Mouse (Mus musculus) heart, embryonic 15.5 days (tissue): ENCODE results near the gene Mvk. TPM values are rescaled to one million over a fixed set of nuclear protein-coding genes. Genes with fewer than 3 reads are reported as not detected.

Experiments
- ATAC-seq: fragments of 200-750 bp; cut with Nextera tagmentation; replicated peaks from 2 replicates; pipeline ENCODE4 v1.8.0; 2017; ENCODE audit warnings: low read depth, moderate TSS enrichment; ENCODE audit not compliant: insufficient number of reproducible peaks, insufficient read depth, low FRiP score
- H3K27ac ChIP-seq: fragments of 300-500 bp; sonication (generic); 2 replicates; pipeline ENCODE4 v1.5.1; 2015; ENCODE audit warnings: mild to moderate bottlenecking, inconsistent platforms
- H3K27me3 ChIP-seq: fragments of 300-500 bp; sonication (generic); 2 replicates; pipeline ENCODE4 v1.6.1; 2015; ENCODE audit warnings: inconsistent platforms
- H3K36me3 ChIP-seq: fragments of 300-500 bp; sonication (generic); 2 replicates; pipeline ENCODE4 v1.6.1; 2015; ENCODE audit warnings: mild to moderate bottlenecking, inconsistent platforms
- H3K4me1 ChIP-seq: fragments of 300-500 bp; sonication (generic); replicated peaks from 2 replicates; pipeline ENCODE4 v1.6.1; 2015; ENCODE audit warnings: inconsistent platforms
- H3K4me2 ChIP-seq: fragments of 300-500 bp; sonication (generic); 2 replicates; pipeline ENCODE4 v1.6.1; 2015; ENCODE audit warnings: inconsistent platforms, mild to moderate bottlenecking, moderate library complexity
- H3K4me3 ChIP-seq: fragments of 300-500 bp; sonication (generic); 2 replicates; pipeline ENCODE4 v1.5.1; 2015; ENCODE audit warnings: mild to moderate bottlenecking, inconsistent platforms
- H3K9ac ChIP-seq: fragments of 300-500 bp; sonication (generic); 2 replicates; pipeline ENCODE4 v1.6.1; 2015; ENCODE audit warnings: mild to moderate bottlenecking, inconsistent platforms
- H3K9me3 ChIP-seq: fragments of 300-500 bp; sonication (generic); replicated peaks from 2 replicates; pipeline ENCODE4 v1.6.1; 2016; ENCODE audit warnings: inconsistent platforms
- WGBS: fragments of 180-500 bp; shearing (Covaris S2); methylation state at CpG from one replicate; pipeline ENCODE4 v1.1.7; 2015; ENCODE audit warnings: mixed read lengths; 5-methylcytosine and 5-hydroxymethylcytosine counted together
- polyA plus RNA-seq: library from polyadenylated mRNA; unstranded; fragments of >200 nt; fragmentation: Nextera tagmentation; extraction: Ambion mirVana; gene quantifications from 2 replicates; pipeline ENCODE4 v1.2.1, GENCODE M21; 2015

Gene Mvk
- 13.6 and 20.5 TPM in 2 replicates for polyA plus RNA-seq

GRCm38 (mm10) chr5:114443566-114444367 lies at the start of gene Mvk, which contains the start of gene Mmab:
Gene Mvk, plus strand, starts transcription at chr5:114444269.
Gene Mmab, minus strand, starts transcription at chr5:114444060.
- WGBS = 3% methylated on average over 43 of the region's 43 CpGs
- Histone ChIP-seq H3K27ac (peak within 1 kb of the TSS; percentile 69), H3K4me2 (peak within 1 kb of the TSS; percentile 90), H3K4me3 (peak within 1 kb of the TSS; percentile 90), H3K36me3 (0 out of 2 replicates have a peak, but pooled peaks cover 4% of the 10 kb centered on the region), H3K27me3 (no peaks in the 10 kb centered on the region), H3K4me1 (peaks cover 12% of the 10 kb centered on the region), H3K9ac (peak within 1 kb of the TSS; percentile 84), H3K9me3 (no peaks in the 10 kb centered on the region)
- peak; percentile 98 for ATAC-seq

- H3K9me3 ChIP-seq = no peaks in the 10 kb centered on the region
- H3K36me3 ChIP-seq = peaks cover 99% of the 10 kb centered on the region
- H3K4me1 ChIP-seq = no peaks in the 10 kb centered on the region
- H3K27ac ChIP-seq = no peak overlapping the region
- WGBS = 90% methylated on average over 14 of the region's 14 CpGs
- H3K27me3 ChIP-seq = no peaks in the 10 kb centered on the region
- ATAC-seq = no peak
- H3K9ac ChIP-seq = no peak overlapping the region
- H3K4me3 ChIP-seq = no peak overlapping the region
- no peak overlapping the region for H3K4me2 ChIP-seq
Measured at GRCm38 (mm10) chr5:114406592-114406991, 37.5 kb upstream of the Mvk start.

GRCm38 (mm10) chr5:114407269-114407668 lies 36.8 kb upstream of the Mvk start:
- Histone ChIP-seq H3K4me1 (no peaks in the 10 kb centered on the region), H3K4me3 (no peak overlapping the region), H3K27me3 (no peaks in the 10 kb centered on the region), H3K27ac (no peak overlapping the region), H3K36me3 (peaks cover 99% of the 10 kb centered on the region), H3K9ac (no peak overlapping the region), H3K9me3 (no peaks in the 10 kb centered on the region), H3K4me2 (no peak overlapping the region)
- WGBS = 76% methylated on average over 10 of the region's 10 CpGs
- no peak for ATAC-seq

- Histone ChIP-seq H3K9ac (no peak overlapping the region), H3K27me3 (no peaks in the 10 kb centered on the region), H3K9me3 (no peaks in the 10 kb centered on the region), H3K27ac (no peak overlapping the region), H3K4me3 (no peak overlapping the region), H3K4me2 (no peak overlapping the region), H3K36me3 (peaks cover 99% of the 10 kb centered on the region), H3K4me1 (peaks cover 2% of the 10 kb centered on the region; the same call in 1 of the 2 replicates)
- WGBS = 82% methylated on average over 9 of the region's 9 CpGs
- ATAC-seq = no peak
Measured at GRCm38 (mm10) chr5:114407810-114408209, 36.3 kb upstream of the Mvk start.

- H3K9me3 ChIP-seq = no peaks in the 10 kb centered on the region
- peaks cover 13% of the 10 kb centered on the region for H3K4me1 ChIP-seq
- ATAC-seq = no peak
- H3K9ac ChIP-seq = no peak overlapping the region
- no peak overlapping the region for H3K27ac ChIP-seq
- no peaks in the 10 kb centered on the region for H3K27me3 ChIP-seq
- H3K4me2 ChIP-seq = no peak overlapping the region
- 94% methylated on average over 11 of the region's 11 CpGs for WGBS
- H3K36me3 ChIP-seq = peaks cover 92% of the 10 kb centered on the region
- H3K4me3 ChIP-seq = no peak overlapping the region
Measured at GRCm38 (mm10) chr5:114408846-114409245, 35.2 kb upstream of the Mvk start.

- 88% methylated on average over 13 of the region's 13 CpGs for WGBS
Measured at GRCm38 (mm10) chr5:114410429-114410828, 33.6 kb upstream of the Mvk start.

GRCm38 (mm10) chr5:114412361-114412998 lies 31.6 kb upstream of the Mvk start:
- peaks cover 14% of the 10 kb centered on the region for H3K4me1 ChIP-seq
- H3K27me3 ChIP-seq = no peaks in the 10 kb centered on the region
- no peaks in the 10 kb centered on the region for H3K9me3 ChIP-seq
- H3K4me3 ChIP-seq = no peak overlapping the region
- peaks cover 86% of the 10 kb centered on the region for H3K36me3 ChIP-seq
- H3K27ac ChIP-seq = no peak overlapping the region
- WGBS = 59% methylated on average over 23 of the region's 23 CpGs
- no peak overlapping the region for H3K4me2 ChIP-seq
- no peak overlapping the region for H3K9ac ChIP-seq
- ATAC-seq = no peak

More at GRCm38 (mm10) chr5:114410429-114410828, 33.6 kb upstream of the Mvk start:
- no peak overlapping the region for H3K27ac ChIP-seq
- H3K4me3 ChIP-seq = no peak overlapping the region
- peaks cover 14% of the 10 kb centered on the region for H3K4me1 ChIP-seq
- H3K27me3 ChIP-seq = no peaks in the 10 kb centered on the region
- H3K9me3 ChIP-seq = no peaks in the 10 kb centered on the region
- peaks cover 90% of the 10 kb centered on the region for H3K36me3 ChIP-seq
- ATAC-seq = no peak
- H3K9ac ChIP-seq = no peak overlapping the region
- H3K4me2 ChIP-seq = no peak overlapping the region

GRCm38 (mm10) chr5:114413067-114413735 lies 30.9 kb upstream of the Mvk start:
- Histone ChIP-seq H3K27me3 (no peaks in the 10 kb centered on the region), H3K4me1 (peaks cover 14% of the 10 kb centered on the region), H3K9ac (no peak overlapping the region), H3K36me3 (peaks cover 84% of the 10 kb centered on the region), H3K27ac (peak overlapping the region; percentile 35; the same call in 1 of the 2 replicates), H3K4me2 (no peak overlapping the region), H3K9me3 (no peaks in the 10 kb centered on the region), H3K4me3 (no peak overlapping the region)
- peak; percentile 24; the same call in 1 of the 2 replicates for ATAC-seq
- 38% methylated on average over 16 of the region's 16 CpGs for WGBS

- WGBS = 91% methylated on average over 5 of the region's 5 CpGs
- Histone ChIP-seq H3K9me3 (no peaks in the 10 kb centered on the region), H3K36me3 (peaks cover 83% of the 10 kb centered on the region), H3K27me3 (no peaks in the 10 kb centered on the region), H3K27ac (no peak overlapping the region), H3K4me1 (peaks cover 14% of the 10 kb centered on the region), H3K4me2 (no peak overlapping the region), H3K9ac (no peak overlapping the region), H3K4me3 (no peak overlapping the region)
- no peak for ATAC-seq
Measured at GRCm38 (mm10) chr5:114415606-114416005, 28.5 kb upstream of the Mvk start.

GRCm38 (mm10) chr5:114416855-114417254 lies 27.2 kb upstream of the Mvk start:
- ATAC-seq = no peak
- Histone ChIP-seq H3K9ac (no peak overlapping the region), H3K9me3 (no peaks in the 10 kb centered on the region), H3K4me2 (no peak overlapping the region), H3K4me1 (peaks cover 18% of the 10 kb centered on the region), H3K4me3 (no peak overlapping the region), H3K27ac (no peak overlapping the region), H3K36me3 (peaks cover 72% of the 10 kb centered on the region), H3K27me3 (no peaks in the 10 kb centered on the region)
- WGBS = 62% methylated on average over 8 of the region's 8 CpGs

GRCm38 (mm10) chr5:114418541-114418940 lies 25.5 kb upstream of the Mvk start:
- ATAC-seq = no peak
- Histone ChIP-seq H3K4me1 (peaks cover 17% of the 10 kb centered on the region), H3K9me3 (no peaks in the 10 kb centered on the region), H3K4me3 (no peak overlapping the region), H3K27me3 (no peaks in the 10 kb centered on the region), H3K9ac (no peak overlapping the region), H3K36me3 (peaks cover 60% of the 10 kb centered on the region), H3K27ac (no peak overlapping the region), H3K4me2 (no peak overlapping the region)
- WGBS = 83% methylated on average over 8 of the region's 8 CpGs
